29 mouse cellular contexts compared by ENCODE assay signal in the genomic region with DNA sequence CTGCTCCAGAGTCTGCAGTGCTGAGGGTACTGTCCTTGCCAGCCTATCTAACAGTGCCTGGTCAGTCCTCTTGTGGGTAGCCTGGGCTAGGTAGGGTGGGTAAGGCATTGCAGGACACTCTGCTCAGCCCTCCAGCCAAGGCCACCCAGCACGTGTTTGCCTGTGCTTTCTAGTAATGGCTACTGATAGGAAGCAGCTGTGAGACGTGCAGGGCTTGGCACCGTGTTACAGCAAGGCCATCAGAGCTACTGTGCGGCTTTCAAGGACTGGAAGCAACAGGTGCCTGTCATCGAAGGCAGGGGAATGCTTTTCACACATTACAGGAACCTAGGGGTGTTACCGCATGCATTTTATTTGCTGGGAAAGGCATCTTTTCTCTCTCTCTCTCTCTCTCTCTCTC.
A peak's percentile ranks its signal among the peaks of the same experiment; 100 is the strongest.
DNase-seq lines count a peak whose midpoint lies in the region; TF ChIP-seq lines count a peak whose summit lies in the region.
"Had no signal": no experiment of that assay in that cellular context is flagged by ENCODE, and none has a peak within 500 bp of the region (broad histone marks: within the 10 kb centered on the region; RNA-seq: fewer than 3 reads in every experiment).

No protein-coding gene starts in this region.

- no peak for TF ChIP-seq CTCF in heart, adult 2 months (IDR thresholded peaks at IDR 0.05)

- intact Hi-C loops in gastrocnemius, postnatal 14 days (cut with DNase I; ENCODE audit: low total_unique reads): no loop called here
- intact Hi-C loops in heart, adult 2 months (cut with DNase I): no loop called here

- peak; percentile 23 for DNase-seq in gastrocnemius, postnatal 14 days
- no peak for DNase-seq in gastrocnemius, postnatal 10 days
- DNase-seq in heart, postnatal 4 days: peak; percentile 24
- DNase-seq in heart, adult 2 months: no peak
- DNase-seq in 416B (ENCODE audit: low read depth): peak; percentile 43
- peak; percentile 48 for DNase-seq in A20 (ENCODE audit: low read depth, low spot score)
- DNase-seq in thymus, postnatal 10 days (ENCODE audit: low spot score in 2 of 2): no peak
- DNase-seq: adrenal gland, adult 8-10 months; cerebellum, adult 2 months; heart, adult 18-20 months; kidney, adult 2 months; kidney, postnatal 36 days; liver; lung, adult 2 months; lung, postnatal 10 days; right cerebral cortex, adult 18-20 months; spleen, adult 18-20 months; thymus, adult 2 months; thymus, postnatal 4 days had no signal

- no peak for TF ChIP-seq EP300 in heart, adult 2 months (IDR thresholded peaks at IDR 0.05; ENCODE audit: insufficient read depth, low read depth, low read length)

- WGBS in heart, adult 2 months: 36% methylated on average over 6 of the region's 6 CpGs

- H3K79me2 ChIP-seq in heart, adult 2 months (replicated peaks; ENCODE audit: control insufficient read depth, insufficient read depth, low read length): no peaks in the 10 kb centered on the region

- no peak for TF ChIP-seq POLR2A in heart, adult 2 months (IDR thresholded peaks at IDR 0.05; ENCODE audit: insufficient read depth, low read depth, low read length)

- H3K27ac ChIP-seq in heart, adult 2 months: no peak overlapping the region; the same call in 1 of the 2 replicates
- H3K27ac ChIP-seq: forebrain, embryonic 10.5 days; hindbrain, postnatal 0 days; intestine, embryonic 15.5 days; layer of hippocampus, adult 2 months; liver, embryonic 14.5 days; macrophage; midbrain, embryonic 10.5 days; midbrain, embryonic 15.5 days; neural tube, embryonic 12.5 days had no signal

- peaks cover 17% of the 10 kb centered on the region for H3K4me1 ChIP-seq in heart, adult 2 months (ENCODE audit: control insufficient read depth, insufficient read depth, low read length)
- H3K4me1 ChIP-seq: forebrain, embryonic 10.5 days; intestine, embryonic 15.5 days; midbrain, embryonic 10.5 days; midbrain, embryonic 15.5 days; neural tube, embryonic 12.5 days had no signal

- no peaks in the 10 kb centered on the region for H3K27me3 ChIP-seq in heart, adult 2 months (ENCODE audit: control insufficient read depth, insufficient read depth, low read length)
- H3K27me3 ChIP-seq: intestine, embryonic 15.5 days; midbrain, embryonic 15.5 days; neural tube, embryonic 12.5 days had no signal

- no peak overlapping the region for H3K4me3 ChIP-seq in heart, adult 2 months
- H3K4me3 ChIP-seq: forebrain, embryonic 10.5 days; intestine, embryonic 15.5 days; layer of hippocampus, adult 2 months; midbrain, embryonic 10.5 days; midbrain, embryonic 15.5 days; neural tube, embryonic 12.5 days had no signal

- H3K36me3 ChIP-seq in heart, adult 2 months (ENCODE audit: control insufficient read depth, insufficient read depth, low read length): peaks cover 8% of the 10 kb centered on the region
- H3K36me3 ChIP-seq: forebrain, embryonic 10.5 days; G1E; intestine, embryonic 15.5 days; midbrain, embryonic 10.5 days; midbrain, embryonic 15.5 days; neural tube, embryonic 12.5 days had no signal

- no peak overlapping the region for H3K9ac ChIP-seq in heart, adult 2 months (ENCODE audit: low read depth, low read length)
- H3K9ac ChIP-seq: intestine, embryonic 15.5 days; liver, embryonic 14.5 days; midbrain, embryonic 15.5 days; neural tube, embryonic 12.5 days had no signal

Comparison
In these comparisons a context has a peak if more than half of its experiments do, and no peak if none do; other contexts are left out.
1. DNase-seq: peak in gastrocnemius, postnatal 14 days (single experiment), heart, postnatal 4 days (single experiment), 416B (single experiment) and A20 (single experiment); none in gastrocnemius, postnatal 10 days (single experiment), heart, adult 2 months (0 of 2) and thymus, postnatal 10 days (0 of 2).